Mouse (Mus musculus) neutrophil, adult 5-6 weeks (primary cell): Measurements from ENCODE around the gene Irf2. TPM values are rescaled to one million over a fixed set of nuclear protein-coding genes. Genes with fewer than 3 reads are reported as not detected.

Experiments used
- ATAC-seq: fragments of 151-379, 151-347 bp; 2 replicates; pipeline ENCODE4 v1.8.0; 2017; ENCODE audit warnings: mild to moderate bottlenecking, moderate TSS enrichment; ENCODE audit not compliant: insufficient number of reproducible peaks, poor library complexity, low FRiP score, severe bottlenecking; ENCODE audit errors: extremely low read depth
- total RNA-seq: library from RNA; stranded (forward); fragments of 200-1000 nt; gene quantifications from 2 replicates; pipeline ENCODE4 v1.2.3, GENCODE M21; 2017

Irf2 gene
- total RNA-seq, 1 experiment from 2014 or later, result 282 TPM

DNA sequence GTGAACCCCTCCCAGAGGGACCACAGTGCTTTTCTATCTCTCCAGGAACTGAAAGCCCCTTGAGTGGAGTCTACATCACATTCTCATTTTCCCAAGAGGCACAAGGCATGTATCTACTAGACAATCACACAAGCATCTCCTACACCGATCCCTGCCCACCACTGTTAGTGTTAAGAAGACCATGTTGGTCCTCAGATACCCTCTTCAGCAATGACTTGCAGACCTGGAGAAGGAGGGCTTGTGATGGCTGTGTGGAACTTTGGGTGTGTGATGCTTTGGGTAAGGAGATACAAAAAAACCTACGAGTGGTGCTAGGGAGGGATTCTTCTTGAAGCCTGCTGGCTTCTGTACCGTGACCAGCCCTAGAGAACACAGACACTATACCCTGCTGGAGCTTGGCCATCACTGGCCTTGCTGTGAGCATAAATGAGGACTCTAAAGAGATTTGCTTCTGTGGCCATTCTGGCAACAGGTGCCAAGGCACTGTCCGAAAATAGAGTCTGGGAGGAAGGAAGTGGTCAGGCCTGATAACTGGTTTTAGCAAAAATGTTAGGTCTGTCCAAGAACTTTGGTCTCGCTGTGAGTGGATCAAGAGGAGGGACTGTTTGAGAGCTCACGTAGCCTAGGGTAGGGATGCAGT, 110.8 kb downstream of the Irf2 start:
- no peak for ATAC-seq

DNA sequence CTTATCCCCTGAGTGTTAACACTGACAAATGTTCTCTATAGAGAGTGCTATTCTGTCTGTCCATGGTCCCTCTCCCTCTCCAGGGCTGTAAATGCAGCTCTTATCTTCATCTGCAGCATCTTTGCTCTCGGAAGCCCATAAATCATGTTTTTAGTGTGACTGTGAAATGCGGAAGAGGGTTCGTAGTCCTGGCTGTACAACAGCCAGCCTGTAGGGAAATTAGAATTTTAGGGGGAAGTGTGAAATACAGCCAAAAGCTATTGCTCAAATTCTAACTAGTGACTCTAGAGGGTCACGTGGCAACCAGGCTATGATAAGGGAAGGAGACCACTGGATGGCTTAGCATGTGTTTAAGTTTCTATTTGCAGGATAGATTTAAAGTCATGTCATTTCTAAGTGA, 112.0 kb downstream of the Irf2 start:
- peak; percentile 82 for ATAC-seq

DNA sequence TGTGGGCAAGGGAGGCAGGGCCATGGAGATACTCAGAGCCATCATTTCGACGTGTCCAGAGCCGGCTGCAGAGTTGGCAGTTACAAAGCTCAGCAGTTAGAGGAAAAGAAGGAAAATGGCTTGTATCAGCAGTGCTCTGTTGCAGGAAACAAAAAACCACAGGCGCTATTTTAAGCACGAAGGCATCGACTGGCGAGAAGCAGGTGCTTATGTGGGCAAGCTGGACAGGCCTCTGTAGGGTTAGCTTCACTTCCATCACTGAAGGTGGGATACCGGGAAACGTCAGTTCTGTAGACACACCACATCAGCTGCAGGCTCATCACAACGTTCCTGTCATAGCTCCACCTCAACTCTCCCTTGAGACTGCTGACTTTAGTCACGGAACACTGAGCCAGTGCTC, 112.8 kb downstream of the Irf2 start:
- no peak for ATAC-seq

DNA sequence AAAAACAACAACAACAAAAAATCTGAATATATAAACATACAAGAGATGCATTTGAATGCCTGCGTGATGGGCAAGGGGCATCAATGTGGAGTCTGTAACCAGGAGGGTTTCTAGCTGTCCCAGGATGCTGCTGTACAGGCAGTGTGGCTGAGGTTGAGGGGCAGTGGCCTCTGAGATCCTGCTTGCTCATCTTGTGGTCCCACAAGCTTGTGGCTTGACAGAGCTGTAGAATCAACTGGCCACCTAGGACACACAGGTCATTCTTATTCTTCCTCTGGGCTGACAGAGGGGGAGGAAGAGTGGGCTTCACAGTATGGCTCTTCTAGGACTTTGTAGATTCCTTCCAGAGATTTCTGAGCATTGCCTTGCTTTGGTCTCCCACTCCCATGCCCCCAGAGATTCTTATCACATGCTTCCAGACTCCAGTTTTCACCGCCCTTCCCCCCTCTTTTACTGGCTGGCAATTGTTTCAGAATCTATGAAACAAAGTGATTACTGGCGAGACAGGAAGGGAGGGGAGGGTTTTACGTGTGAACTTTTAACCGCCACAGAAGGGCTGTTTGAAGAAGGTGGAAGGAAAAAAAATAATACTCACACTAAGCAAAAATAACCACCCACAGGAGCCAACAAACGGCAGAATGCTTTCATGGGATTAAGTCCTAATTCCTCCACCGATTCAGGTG, 119.8 kb downstream of the Irf2 start:
- no peak for ATAC-seq

DNA sequence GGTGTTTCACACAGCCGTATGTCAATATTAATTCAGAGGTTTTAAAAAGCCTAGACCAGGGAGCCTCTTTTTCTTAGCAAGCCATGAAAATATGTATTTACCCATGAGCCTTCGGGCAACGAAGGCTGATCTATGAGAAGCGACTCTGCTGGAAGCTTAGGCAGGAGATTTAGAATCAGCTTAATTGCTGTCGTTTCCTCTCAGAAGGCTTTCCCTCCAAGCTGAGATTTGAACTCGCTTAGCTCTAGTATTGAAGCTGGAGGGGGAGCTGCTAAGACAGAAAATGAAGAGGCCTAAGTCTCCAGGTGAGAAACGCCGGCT, 120.3 kb downstream of the Irf2 start:
- ATAC-seq, result no peak

DNA sequence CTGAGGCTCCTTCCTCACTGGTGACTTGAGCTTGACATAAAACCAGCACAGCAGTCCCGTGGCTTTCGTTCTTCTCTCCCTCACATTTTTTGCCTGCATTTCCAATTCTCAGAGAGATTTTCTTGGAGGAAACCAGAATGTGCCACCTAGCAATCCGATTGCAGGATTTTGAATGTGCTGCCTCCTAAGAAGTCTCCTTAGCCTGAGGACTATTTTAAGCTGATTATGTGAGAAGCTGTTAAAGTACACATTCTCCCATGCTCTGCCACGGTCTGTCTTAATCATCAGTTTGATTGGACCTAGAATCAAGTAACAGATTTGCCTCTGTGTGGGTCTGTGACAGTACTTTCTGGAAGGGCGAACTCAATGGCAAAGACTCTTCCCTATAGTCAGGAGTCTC, 123.0 kb downstream of the Irf2 start:
- no peak for ATAC-seq

DNA sequence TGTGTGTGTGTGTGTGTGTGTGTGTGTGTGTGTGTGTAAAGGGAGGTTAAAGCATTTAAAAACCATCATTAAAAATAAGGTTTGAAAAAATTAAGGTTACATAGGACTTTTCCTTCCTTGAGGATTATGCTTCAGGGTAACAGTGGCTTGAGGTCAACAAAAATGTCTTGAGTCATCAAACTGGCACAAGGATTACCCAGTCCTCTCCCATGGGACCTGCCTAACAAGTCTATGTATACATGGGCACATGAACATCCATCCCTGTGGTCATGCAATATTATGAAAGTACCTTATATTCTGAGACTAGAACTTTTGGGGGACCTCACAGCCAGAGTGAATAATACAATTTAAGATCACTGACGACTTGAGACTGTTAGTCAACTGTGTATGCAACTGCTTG, 125.9 kb downstream of the Irf2 start:
- no peak for ATAC-seq

DNA sequence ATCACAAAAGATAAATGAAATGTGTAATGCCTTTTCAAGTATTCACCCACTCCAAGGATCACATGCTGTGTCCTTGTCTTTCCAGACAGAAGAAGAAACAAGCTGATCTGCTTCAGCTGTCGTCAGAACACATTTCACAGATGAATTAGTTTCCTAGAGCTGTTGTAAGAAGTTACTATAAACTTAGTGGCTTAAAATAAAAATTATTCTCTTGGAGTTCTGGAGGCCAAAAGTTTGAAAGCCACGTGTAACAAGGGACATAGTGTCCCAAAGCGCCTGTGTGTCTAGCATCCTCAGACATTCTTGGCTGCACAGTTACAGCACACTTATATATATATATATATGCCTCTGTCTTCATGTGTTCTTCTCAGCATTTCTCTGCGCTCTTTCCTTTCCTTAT, 127.9 kb downstream of the Irf2 start:
- ATAC-seq, result no peak

DNA sequence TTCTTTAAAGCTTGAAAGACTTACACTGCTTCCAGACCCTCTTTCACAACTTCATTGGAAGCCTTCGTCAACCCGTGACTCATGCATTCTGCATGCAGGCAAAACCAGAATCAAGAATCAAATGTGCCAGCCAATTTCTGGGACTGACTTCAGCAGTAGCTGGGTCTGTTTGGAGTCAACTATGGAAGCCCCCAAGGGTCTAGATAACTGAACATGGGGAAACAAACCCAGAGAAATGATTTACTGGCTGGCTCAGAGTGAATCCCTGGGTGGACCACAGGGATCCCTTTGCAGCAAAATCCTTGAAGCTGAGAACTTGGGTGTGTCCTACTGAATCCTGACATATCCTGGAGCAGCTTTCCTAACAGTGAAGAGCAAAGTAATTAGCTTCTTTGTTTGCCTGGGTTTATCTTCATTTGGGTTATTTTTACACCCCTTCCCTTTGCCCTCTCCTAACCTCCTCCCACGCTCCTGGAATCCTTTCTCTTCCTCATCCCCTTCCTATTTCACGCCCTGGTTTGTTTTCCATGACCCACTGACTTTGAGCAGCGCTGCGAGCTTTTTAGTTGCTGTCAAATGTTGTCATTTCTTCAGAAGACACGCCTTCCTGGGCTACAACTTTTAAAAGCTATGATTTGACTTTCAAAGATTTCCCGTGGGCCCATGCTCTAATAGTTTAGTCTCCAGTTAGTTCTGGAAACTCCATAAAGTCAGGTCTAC, 129.0 kb downstream of the Irf2 start:
- ATAC-seq, result no peak

DNA sequence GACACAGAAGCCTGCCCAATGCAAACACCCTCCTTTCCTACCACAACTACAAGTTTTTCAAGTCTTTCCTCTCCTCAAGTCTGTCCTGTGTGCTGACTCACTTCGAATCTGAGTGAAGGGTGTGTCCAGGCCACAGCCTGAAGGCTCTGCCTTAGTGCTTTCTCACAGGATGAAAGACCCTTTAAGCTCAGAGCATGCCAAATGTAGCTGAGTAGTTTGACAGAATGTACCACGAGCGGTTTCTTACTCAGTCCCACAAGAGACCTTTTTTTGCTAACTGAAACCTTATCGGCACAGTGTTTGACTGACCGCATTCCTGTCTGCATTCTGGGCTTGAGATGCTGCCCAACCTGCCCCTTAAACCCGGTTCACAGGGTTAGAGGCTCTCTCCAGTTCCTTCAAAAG, 130.0 kb downstream of the Irf2 start:
- no peak for ATAC-seq

DNA sequence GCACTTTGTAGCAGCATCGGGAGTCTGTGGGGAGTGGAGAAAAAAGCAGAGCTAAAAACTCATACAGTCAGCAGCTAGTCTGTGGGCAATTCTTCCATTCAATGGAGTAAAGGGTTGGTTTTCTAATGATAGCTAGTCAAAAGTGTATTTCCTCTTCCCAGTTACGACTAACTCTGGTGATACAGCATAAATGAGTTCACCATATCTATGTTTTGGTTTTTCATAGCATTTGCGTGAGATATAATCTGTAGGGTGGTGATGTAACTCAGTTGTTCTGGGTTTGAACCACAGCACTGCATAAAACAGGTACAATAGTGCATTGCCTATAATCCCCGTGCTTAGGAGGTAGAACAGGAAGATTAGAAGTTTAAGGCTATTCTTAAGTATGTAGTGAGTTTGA, 131.6 kb downstream of the Irf2 start:
- no peak for ATAC-seq

DNA sequence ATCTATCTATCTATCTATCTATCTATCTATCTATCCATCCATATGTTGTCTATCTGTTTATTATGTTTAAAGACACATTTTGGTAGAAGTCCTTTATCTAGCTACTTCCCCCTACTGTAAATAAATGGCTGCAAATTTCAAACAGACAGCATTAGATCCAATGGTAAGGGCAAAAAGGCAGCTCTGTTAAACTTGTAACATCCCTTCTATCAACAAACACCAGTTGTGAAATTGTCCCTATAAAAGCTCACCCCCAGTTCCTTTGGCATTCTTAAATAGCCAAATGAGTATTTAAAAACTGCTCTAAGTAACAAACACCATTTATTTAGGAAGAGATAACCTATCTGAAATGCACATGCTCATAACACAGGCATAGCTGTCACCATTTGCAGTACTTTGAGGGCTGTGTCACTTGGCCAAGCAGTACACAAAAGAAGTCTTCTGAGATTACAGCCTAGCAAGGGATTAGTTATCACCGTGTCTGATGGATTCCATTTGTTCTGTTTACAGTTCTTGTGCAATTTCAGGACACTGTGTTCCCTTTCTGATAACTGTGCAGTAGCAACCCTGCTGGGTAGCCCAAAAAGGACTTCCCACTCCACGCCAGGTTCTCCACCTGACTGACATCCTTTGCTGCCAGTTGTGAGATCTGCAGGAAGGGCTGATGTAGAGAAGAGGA, 136.2 kb downstream of the Irf2 start:
- no peak for ATAC-seq

DNA sequence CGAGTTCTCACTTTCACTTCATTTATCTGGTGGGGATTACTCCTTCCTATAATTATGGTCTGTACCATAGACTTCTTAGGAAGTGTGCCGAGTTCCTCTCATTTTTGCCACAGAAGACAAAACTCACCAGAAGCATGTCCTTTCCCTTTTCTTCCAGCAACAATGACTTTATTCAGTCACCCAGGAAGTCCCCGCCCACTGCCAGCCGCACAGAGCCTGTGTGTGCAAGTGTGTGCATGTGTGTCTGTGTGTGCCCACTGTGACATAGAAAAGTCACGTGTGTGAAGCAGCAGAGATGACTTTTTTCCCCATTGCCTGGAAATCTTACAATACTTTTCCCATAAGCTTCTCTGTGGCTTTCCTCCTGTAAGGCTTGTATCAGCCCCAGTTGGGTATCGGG, 141.8 kb downstream of the Irf2 start:
- ATAC-seq, result no peak

DNA sequence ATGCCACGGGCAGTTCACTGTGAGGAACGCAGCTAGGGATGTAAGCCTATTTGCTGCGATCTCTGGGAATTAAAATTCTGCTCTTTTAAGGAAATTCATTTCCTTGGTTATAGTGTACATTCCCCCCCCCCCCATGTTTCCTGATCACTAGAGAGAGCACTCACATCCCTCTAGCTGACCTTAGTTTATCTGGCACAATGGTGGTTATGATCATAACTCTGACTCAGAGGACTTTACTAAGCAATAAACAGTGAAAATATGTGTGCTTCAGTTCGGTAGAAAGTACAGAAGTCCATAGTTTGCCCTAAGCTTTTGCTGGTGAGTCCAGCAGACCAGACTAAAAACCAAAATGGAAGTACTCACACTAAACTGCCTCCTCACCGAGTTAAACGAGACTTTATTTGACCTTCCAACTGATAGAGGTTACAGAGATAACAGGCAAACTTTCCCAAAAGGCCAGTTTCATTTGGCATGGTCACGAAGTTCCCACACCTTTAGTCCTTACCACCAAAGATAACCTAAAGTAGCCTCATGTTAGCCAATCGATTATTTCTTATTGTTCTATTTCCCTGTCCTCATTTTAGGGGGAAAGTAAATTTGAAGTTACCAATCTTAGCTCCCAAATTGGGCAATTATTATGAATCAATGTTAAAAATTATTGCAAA, 142.4 kb downstream of the Irf2 start:
- no peak for ATAC-seq

DNA sequence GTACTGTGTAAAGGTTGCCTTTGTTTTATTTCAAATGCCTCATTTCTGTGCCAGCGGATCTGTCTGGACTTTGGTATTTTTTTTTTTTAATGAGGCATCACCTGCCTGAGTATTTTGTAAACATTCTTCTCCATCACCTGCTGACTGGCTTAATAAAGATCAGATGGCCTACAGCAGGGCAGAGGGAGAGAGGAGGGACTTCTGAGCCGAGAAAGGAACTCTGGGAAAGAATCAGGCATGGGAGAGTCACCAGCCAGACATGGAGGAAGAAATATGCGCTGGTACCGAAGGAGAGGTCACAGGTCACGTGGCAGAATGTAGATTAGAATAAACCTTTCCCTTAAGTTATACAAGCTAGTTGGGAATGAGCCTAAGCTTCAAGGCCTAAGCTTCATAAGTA, 143.2 kb downstream of the Irf2 start:
- no peak for ATAC-seq

DNA sequence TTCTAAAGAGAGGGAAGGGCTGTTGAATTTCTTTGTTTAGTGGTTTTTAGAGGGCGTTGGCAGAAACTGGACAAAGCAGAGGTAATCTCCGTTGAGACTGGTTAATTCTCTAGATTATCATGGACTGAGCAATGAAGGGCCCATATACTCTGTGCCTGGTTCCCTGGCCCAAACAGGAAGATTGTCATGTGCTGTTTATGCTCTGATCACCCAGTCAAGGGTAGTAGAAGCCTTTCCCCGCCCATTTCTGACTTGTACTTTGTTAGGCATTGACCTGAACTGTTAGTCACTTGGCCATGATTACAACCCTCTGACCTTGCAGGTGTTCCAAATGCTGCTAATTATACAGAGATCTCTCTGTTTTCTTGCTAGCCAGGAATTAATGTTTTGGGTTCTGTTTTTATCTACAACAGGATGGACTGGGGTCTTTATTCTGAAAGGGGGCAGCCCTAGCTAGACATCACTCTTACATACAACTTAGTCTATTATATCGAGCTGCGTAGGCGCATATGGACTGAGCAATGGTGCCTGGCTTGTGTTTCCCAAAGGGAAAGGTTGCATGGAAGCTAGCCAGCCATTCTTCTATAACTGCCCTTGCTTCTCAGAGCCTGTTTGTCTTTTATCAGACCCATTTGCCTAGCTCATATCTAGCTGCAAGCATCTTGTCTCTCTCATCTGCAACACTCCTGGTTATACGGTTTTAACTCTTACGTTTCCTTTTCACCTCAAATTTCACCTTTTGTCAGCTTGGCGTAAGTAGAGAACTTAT, 143.9 kb downstream of the Irf2 start:
- ATAC-seq, result no peak

DNA sequence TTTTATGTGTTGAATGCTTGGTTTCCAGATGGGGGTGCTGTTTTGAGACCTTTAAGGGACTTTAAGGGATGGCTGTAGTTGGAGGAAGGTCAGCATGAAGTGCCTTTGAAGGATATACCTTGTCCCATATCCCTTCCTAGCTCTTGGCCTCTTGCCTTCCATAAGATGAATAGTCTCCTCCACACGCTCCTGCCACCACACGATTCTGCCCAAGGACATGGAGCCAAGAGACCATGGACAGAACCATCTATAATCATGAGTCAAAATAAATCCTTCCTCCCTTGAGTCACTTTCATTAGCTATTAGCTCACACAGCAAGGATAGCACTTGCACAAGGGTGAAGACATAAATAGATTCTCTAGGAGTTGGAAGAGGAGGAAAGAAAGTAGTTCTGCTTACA, 146.3 kb downstream of the Irf2 start:
- ATAC-seq, result no peak

DNA sequence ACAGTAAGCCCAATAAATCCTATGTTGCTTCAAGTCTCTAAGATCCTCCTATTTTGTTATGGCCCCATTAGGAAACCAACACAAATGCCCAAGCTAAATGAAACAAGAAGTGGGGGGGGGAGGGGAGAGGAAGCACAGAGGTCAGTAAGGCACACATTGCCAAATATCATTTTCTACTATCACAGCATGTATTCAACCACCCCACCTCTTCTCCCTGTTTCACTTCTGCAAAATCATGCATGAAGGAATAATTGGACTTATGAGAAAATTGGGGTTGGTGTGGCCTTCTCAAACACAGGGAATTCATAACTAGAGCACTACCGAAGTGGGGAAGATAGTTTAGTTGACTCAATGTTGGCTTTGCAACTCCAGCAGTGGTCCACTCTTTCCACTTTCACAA, 146.7 kb downstream of the Irf2 start:
- ATAC-seq, result peak; percentile 48

DNA sequence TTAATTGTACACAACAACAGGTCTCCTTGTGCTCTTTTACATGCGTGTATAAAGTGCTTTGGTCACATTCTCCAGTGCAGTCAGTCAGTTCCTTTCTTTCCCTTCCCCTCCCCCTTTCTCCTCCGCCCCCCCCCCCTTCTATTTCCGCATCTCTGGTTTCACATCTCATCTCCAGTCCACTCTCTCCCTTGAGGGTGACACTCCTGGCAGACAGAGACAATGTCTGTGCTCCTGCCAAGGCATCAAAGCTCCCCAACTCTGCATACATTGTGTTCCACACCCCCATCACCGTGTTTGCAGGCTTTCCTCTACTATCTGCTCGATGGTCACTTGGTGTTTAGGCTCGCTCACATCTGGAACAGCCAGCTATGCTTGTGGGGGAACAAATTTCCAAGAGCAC, 147.9 kb downstream of the Irf2 start:
- no peak for ATAC-seq
